Mouse (Mus musculus) right cerebral cortex, adult 18-20 months (tissue): ENCODE measurements at regions not wholly inside any gene's neighbourhood (a gene's known extent, or its start where the extent isn't known, plus 50 kb on each side); places are given as distances from the start of the nearest gene placed in this dataset.
A peak's percentile ranks its signal among the peaks of the same experiment; 100 is the strongest.

Experiments
- DNase-seq: peaks from one replicate; pipeline ENCODE4 v3.0.0; 2022; ENCODE audit warnings: mixed read lengths

- DNase-seq, result no peak
Observed at GRCm38 (mm10) chr7:37241781-37242180, 531.7 kb downstream of the Zfp536 start.

DNA sequence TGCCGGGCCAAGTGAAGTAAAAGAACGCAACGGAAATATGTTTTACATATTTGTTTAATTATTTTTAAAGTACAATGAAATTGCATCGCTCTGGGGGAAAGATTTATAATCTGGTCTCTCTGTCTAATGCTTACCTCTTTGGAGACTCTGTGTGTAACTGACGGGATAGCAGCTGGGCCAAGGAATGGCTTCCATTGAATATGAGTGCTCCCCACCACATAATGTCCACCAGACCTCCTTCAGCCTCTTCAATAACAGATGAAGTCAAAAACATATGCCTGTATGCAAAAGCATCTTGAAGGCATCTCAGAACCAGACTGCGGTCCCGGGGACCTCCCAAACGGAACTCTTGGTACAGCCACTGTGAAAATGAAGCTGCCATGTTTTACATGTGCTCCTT lies 531.0 kb downstream of the Zfp536 start:
- no peak for DNase-seq

DNA sequence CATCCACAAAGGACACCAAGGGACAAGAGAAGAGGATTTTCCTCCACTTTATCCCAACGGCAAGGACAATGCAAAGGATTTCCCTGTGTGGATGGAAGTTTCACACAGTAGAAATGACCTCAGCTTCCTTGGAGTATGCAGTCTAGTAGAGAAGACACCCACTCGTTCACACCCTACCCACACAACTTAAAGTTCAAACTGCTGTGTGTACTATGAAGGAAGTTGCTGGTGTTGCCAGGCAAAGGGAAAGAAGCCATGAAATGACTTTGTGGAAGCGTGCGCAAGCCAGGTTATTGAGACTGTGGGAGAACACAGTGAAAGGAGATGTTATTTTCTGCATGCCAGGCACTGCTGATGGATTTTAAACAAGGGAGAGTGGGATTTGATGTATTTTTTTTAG lies 527.3 kb downstream of the Zfp536 start:
- DNase-seq, result peak; percentile 67

- DNase-seq, result no peak
Observed at GRCm38 (mm10) chr7:37254431-37254830, 519.0 kb downstream of the Zfp536 start.

DNA sequence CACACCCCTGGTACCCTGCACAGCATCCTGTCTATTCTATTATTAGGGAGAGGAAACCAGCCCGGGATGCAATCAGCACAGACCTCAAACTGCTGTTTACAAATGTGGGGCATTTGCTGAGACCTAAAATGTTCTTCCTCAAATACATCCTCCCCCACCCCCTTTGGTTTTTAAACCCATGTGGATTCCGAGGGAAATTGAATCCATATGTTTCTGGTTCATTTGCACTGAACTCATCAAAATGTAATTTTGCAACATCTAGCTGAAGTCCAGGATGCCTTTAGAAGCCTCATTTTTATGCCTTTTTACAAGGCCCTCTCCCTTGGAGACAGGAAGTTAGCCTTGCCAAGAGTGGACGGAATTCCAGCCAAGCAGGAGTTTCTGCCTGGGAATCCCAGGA lies 517.6 kb downstream of the Zfp536 start:
- DNase-seq, result no peak

GRCm38 (mm10) chr7:37259293-37259692 lies 514.1 kb downstream of the Zfp536 start:
- no peak for DNase-seq

DNA sequence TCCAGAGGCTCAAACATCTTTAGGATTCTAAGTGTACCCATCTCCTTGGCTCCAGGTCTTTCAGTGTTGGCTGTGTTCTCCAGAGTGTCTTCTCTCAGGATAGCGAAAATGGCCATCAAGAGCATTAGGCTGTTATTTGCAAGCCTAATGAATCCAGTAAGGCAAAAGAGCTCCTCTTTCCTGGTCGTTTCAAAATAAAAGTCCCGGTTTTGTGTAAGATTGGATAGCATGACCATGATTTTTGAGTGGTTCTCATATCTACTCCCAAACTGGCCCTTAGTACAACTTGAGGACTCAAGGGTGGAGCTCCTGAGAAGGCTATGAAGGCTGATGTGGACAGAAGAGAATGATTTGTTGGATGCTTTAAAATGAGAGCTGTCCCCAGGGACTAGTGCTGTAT lies 510.6 kb downstream of the Zfp536 start:
- no peak for DNase-seq

DNA sequence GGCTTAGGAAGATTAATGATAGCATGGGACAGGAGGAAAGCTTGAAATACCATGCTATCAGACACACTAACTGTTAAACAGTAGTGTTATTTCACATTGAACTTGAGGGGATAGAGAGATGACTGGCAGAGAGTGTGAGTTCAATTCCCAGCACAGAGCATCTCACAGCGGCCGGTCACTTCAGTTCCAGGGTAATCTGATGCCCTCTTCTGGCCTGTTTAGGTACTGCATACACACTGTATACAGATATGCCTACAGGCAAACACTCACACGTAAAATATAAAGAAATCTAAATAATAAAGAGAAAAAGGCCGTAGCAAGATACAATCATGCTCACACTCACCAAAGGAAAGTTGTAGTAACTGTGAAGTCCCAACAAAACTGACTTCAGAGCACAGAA lies 506.0 kb downstream of the Zfp536 start:
- DNase-seq, result no peak

GRCm38 (mm10) chr7:37270841-37271240 lies 502.6 kb downstream of the Zfp536 start:
- no peak for DNase-seq

DNA sequence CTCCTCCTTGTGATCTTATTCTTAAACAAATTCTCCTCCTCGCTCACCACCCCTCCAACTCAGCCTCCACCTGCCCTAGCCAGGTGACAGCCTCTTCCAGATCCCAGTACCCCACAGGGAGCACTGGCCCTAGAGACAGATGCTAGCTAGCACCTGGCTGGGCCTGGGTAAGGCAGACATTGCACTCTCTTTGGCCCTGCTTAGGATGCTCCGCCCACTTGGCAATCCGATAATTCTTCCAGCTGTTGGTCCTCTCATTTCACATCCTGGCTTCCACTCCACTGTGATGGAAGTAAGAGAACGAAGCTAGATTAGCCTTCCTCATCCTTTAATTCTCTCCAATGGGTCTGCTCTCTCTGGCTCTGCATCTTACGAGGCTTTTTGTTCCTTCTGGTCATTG lies 483.4 kb downstream of the Zfp536 start:
- no peak for DNase-seq

DNA sequence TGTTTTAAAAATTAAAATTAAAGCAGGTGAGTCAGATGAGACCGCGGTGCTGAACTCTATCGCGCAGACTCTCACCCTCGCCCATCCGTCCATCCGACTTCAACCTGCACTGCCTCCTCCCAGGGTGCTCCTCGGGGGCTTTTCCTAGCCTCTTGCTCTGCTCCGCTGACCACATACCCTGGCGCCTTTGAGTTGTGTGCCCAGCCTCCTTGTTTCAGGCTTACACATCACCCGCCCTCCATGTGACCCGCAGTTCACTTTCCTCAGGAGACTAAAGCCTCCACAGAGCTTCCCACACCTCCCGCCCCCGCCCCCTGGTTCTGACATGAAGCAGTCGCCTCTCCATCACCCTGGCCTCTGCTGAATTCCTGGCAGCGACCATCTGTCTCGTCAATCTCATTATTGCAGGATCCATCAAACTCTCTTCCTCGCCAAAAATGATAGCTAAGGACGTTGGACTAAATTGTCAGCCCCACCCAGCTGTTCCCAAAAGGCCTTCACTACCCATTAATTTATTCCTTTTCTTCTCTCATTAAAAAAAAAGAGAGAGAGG lies 482.9 kb downstream of the Zfp536 start:
- no peak for DNase-seq

GRCm38 (mm10) chr7:37291726-37292125 lies 481.7 kb downstream of the Zfp536 start:
- no peak for DNase-seq

DNA sequence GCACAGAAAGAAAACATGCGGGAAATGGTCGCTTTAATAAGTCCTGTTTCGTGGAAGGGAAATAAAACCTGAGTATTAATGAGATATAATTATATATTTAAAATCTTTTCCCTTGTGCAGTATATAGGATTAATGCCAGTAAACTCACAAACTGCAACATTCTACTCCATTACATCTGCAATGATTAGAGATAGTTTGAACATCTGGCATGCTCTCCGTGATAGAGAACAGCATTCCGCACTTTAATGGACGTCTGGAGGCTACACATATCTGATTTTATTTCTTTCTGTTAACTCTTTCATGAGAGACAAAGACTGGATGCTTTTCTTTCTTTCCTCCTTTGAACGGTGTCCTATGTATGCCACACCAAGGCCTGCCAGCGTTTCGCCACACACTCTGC lies 480.9 kb downstream of the Zfp536 start:
- no peak for DNase-seq

DNA sequence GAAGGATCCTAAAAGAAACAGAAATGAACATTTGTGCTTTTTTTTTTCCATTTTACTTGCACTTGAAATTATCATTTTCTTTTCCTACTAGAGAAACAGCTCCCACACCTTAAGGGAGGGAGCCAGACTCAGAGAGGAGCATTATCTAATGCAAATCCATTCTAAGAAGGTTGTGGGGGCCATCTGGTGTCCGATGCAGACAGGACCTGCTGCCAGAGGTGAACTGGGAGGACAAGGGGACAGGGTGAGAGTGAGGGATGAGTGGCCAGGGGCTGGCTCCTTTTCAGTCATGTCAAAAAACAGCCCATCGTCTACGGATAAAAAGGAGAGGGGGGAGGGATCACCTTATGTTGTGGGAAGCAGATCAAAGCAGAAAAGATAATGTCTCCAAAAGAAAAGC lies 474.6 kb downstream of the Zfp536 start:
- DNase-seq, result peak; percentile 15

DNA sequence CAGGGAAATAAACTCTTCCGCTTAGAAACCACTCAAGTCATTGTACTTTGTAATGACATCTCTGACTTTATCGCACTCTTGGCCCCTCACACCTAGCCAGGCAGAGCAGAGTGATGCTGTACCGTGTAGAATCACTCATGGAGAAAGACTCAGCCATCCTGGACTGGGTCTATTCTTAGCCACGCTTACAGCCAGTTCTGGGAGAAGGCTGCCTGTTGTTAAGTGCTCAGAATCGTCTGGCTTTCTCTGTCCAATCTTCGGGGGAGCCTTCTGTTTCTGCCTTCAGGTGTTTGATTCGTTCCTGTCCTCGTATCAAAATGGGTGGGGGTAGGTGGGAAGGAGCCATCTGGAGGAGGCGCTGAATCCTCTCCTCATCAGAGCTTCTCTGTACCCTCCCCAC lies 468.0 kb downstream of the Zfp536 start:
- DNase-seq, result no peak

- DNase-seq, result no peak
Observed at GRCm38 (mm10) chr7:37307191-37307590, 466.2 kb downstream of the Zfp536 start.

GRCm38 (mm10) chr7:37324653-37325052 lies 448.8 kb downstream of the Zfp536 start:
- DNase-seq, result no peak

GRCm38 (mm10) chr7:37333451-37333850 lies 440.0 kb downstream of the Zfp536 start:
- DNase-seq, result no peak

DNA sequence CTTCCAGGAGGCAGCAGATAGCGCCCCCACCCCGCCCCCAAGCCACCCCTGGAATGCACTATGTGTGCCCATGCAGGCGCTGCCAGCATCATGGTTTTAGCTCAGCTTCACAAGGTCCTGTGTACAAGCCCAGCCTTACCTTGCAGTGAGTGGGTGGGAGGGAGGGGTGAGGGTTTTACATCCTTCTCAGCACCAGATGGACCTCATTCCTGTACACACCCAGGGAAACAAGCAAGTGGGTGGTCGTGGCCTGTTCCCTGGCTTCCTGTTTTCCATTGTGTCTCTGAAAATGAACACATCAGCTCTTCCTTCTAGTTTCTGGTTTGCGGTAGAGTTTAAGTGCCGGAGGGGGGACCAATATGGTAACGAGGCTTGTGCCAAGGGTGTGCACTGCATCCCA lies 438.2 kb downstream of the Zfp536 start:
- no peak for DNase-seq

DNA sequence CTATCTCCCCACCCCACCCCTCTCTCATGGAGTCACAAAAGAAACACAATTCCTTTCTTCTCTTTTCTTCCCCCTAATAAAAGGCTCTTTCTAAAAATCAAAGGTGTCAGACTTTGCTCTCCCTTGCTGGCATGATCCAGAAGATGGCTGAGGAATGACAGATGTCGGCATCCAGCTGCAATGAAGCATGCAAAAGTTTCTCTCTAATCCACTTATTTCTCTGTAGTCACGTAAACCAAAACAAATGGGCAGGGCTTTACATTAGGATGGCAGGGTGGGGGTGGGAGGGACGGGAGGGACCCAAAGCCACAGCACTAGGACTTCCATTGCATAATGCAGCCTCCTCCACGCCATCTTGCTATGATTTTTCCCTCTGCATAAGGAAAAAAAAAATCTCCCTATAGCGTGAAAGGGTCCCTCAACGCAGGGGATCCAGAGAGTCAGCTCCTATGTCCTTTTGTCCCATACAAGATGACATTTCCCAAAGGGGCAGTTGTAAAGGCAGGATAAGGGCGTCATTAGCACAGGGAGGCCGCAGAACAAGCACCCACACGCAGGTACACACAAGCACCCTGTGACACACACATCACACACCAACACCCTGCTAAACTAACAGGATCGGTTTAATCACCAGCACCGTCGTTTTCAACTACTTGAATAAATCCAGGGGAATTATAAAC lies 437.1 kb downstream of the Zfp536 start:
- DNase-seq, result no peak

- peak; percentile 92 for DNase-seq
Observed at GRCm38 (mm10) chr7:37336851-37337531, 436.4 kb downstream of the Zfp536 start.

- DNase-seq, result no peak
Observed at GRCm38 (mm10) chr7:37337616-37338015, 435.8 kb downstream of the Zfp536 start.

GRCm38 (mm10) chr7:37338067-37338501 lies 435.4 kb downstream of the Zfp536 start:
- no peak for DNase-seq

GRCm38 (mm10) chr7:37342613-37343012 lies 430.8 kb downstream of the Zfp536 start:
- no peak for DNase-seq
